Mouse (Mus musculus) thymus, postnatal 4 days (tissue): ENCODE measurements around the gene Abcc8.

ENCODE experiments used
- DNase-seq: peaks from one replicate; pipeline ENCODE4 v3.0.0; 2021

The Abcc8 gene

DNA sequence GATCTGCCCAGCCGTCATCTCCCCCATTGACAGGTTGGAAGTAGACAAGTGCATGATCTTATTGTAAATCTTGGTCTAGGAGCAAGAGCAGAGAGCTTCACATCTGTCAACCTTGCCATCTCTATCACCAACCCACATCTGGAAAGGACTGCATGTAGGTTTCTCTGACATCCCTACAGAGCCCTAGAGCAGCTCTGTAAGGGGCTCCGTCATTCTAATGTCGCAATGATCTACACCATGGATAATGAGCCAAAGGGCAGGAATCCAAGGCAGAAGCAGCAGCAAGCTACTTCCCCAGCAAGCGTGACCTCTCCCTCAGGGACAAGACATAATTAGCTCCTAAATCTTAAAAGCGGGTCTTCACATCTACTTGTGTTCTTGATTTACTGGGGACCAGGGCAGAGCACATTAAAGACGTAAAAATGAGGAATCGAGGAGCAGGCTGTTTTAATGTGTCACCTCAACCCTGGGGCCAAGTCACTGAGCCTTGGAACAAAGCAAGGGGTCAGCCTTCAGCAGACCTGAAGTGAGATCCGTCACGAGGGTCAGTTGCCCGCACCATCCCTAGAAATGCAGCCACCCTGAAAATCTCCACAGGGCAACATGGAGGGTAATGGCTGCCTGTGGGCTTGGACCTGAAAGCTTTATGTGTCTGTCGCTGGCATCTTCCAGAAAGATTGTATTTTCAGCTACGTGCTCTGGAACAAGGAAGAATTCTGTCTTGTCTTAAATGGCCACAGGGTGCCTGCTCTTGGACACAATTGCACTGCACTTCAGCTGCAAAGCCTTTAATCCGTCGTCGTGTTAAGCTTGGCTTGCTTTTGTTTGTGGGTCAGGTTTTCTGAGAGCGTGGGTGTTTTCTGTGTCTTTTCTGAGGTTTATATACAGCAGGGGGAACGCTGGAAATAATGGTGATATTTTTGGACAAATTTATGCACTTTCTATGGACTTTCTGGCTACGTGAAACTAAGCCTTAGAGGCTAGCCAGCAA is 25.0 kb downstream of the Abcc8 start:
- no peak for DNase-seq

DNA sequence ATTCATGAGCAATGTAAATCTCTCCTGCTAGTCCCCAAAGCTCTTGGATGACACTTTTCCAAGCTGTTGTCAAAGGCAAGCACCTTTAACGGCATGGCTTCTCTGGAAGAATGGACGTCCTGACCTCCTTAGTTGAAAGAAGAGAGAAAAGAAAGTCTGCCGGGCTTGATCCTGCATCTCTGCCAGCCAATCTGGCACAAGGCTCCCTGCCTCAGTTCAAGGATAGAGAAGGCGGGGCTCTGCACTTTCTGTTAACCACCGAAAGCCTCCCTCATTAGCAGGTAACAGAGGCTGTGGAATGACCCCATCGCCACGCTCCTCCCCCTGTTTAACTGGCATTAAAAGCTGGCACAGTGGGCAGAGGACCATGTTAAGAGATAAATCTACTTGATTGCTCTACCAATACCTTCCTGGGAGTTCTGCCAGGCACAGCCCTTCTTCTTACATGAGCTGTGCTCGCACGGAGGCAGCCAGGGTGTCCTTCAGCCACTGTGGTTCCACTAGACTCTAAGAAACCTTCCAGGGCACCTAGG is 26.9 kb downstream of the Abcc8 start:
- DNase-seq = no peak

DNA sequence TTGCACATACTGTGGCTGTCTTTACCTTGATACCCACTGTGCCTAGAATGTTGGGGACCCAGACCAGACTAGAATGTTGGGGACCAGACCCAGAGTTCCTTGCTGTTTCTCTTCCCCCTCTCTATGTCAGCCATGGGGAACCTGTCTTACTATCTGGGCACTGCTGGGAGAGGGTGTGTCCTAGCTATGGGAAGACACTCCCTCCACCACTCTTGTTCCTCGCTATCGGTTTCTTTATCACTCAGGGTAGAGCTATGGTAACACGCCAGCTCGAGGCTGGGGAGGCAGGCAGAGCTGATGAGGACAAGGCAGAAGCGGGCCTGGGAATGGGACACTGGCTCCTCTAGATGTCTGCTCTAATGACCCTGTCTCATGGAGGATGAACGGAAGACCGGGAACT is 32.4 kb downstream of the Abcc8 start:
- DNase-seq = no peak

DNA sequence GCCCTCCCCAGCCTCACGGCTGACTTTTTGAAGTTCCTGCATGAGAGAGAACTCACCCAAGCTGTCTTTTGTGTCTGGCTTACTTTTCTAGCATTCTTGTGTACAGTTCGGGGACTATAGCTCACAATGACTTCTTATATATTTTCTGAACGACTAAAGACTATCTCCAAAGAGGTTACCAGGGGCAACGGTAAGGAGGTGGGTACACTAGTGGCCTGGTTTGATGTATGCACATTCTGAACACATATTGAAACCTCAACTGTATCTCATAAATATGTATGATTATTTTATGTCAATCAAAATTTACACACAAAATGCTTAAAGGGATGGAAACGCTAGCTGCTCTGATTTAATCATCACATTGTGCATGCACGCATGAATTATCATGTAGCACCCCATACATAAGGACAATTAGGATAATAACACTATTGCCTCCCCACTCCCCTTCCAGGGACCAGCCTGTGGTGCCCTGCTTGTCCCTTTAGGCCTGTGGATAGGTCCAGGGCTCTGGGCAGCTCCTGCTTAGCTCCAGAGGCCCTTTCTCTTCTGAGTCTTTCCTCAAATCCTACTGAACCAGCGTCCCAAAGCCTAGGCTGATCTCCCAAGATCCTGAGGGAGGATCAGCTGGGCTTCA is 33.0 kb downstream of the Abcc8 start:
- no peak for DNase-seq

DNA sequence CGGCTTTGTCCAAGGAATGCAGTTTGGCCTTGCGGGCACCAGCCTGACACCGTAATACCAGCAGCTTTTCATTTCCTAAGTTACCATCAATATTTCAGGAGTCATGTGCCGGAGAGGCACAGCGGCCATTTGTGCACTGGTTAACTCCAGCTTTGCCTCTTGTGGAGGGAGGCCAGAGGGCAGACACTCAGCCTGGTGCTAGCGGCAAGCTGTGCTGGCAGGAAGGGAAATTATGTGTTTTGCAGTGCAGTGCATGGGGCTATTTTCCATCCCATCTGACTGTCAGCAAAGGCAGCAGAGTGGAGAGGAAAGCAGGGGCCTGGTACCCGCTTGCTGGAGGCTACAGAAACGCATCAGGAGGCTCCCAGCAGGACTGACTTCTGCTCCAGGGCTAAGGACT is 35.8 kb downstream of the Abcc8 start:
- no peak for DNase-seq

DNA sequence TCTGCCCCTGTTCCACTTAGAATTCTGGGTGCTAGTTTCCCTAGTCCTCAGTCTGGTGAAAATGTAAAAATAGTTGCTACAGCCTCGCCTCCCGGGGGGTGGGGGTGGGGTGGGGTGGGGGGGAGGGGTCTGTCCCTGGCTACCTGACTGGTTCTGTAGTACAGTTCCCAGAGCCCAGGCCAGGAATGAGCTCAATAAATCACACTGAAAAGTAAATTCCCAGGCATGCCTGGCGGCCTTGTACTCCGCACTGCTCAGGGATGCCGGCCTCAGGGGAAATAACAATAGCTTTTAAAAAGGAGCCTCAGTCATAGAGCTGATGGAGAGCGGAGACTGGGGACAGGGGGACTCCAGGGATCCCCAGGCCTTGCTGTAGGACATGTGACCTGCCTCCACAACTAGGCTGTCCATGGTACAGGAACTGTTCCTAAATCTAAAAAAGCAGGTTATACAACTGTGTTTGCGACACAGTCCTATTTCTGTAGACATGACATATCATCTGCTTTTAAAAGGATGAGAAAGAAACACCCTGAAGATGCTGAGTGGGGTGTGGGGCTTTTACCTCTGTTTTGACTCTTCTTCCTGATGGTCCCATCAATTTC is 41.4 kb downstream of the Abcc8 start:
- no peak for DNase-seq

DNA sequence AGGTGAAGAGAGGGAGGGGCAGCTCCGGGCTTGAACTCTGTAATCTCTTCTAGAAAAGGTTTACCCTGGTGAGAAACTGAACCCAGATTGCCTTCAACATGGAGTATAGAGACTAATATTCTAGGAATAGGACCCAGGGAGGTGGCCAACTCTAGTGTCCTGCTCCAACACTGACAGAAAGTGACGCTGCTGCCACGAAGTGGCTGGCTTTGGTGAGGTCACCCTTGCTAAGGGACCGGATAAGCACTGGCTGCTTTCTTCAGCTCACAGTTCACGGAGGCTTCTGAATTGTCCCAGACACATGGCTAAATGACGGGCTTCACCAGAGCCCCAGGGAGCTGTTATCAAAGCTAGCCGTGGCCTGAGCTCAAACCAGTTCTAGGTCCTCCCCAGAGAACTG is 46.0 kb downstream of the Abcc8 start:
- no peak for DNase-seq

DNA sequence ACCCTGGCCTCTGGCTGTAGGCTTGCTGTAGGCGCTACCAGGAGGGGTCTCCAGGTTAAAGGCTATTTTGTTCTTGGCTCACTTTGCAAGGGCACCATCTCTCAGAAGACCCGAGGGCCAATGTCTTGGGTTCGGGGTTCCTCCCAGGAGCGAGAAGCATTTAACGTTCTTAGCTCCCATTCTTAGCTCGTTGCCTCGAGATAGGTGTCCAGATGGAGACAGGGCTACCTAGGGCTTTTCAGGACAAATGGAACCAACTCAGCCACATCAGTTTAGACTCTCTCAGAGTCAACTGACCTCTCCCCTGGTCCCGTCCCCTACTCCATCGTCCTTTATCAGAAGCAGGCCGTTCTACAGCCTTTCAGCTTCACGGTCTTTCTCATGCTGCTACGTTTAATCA is 47.6 kb downstream of the Abcc8 start:
- no peak for DNase-seq

DNA sequence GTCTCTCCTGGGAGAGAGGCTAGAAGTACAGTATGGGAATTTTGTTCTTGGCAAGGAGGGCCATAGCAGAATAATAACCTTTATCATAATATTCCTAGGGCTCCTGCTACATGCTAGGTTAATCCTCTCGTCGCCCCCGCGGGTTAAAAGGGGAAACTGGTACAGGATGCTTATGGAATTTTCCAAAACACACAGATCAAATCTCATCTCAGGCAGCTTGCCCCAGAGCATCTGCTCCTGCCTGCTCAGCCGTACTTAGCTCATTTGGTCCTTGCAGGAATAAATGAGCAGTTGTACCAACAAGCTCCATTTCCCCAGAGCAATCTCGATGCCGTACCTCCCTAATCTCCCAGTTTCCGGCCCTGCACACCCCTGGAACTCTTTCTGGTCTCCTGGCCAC is 48.0 kb downstream of the Abcc8 start:
- DNase-seq = no peak

DNA sequence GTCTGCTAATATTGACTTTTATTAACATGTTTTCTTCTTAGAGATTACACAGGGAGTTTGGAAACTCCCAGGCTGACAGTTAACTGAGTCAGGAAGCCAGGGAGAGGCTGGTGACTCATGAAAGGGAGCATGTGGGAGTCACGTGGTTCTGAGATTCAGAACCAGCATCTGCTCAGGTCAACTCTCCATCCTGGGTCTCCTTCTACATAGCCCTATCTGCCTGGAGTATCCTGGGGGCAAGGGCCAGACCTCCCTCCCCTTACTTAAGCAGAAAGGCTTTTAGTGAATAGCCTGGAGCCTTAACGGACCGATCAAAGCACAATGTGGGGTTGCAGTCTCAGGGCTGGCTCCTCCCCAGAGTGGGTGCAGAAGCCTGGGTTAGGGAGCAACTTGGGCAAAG is 48.6 kb downstream of the Abcc8 start:
- no peak for DNase-seq

DNA sequence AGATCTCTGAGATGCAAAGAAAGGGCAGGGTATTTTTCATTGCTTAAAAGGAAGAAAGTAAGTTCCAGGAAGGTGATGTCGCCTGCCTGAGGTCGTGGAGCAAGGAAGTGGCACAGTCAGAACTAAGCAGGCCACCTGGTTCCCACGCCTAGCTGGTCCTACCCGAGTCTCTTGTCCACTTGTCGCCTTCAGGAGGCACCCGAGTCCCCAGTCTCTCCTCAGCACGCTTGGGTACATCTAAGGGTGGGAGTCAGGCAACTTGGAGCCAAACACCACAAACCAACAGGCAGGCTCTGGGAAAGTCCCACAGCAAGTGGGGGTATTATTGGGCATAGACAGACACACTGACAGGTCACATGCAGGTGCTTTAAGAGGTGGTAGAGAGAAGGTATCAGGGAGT is 49.1 kb downstream of the Abcc8 start:
- no peak for DNase-seq

DNA sequence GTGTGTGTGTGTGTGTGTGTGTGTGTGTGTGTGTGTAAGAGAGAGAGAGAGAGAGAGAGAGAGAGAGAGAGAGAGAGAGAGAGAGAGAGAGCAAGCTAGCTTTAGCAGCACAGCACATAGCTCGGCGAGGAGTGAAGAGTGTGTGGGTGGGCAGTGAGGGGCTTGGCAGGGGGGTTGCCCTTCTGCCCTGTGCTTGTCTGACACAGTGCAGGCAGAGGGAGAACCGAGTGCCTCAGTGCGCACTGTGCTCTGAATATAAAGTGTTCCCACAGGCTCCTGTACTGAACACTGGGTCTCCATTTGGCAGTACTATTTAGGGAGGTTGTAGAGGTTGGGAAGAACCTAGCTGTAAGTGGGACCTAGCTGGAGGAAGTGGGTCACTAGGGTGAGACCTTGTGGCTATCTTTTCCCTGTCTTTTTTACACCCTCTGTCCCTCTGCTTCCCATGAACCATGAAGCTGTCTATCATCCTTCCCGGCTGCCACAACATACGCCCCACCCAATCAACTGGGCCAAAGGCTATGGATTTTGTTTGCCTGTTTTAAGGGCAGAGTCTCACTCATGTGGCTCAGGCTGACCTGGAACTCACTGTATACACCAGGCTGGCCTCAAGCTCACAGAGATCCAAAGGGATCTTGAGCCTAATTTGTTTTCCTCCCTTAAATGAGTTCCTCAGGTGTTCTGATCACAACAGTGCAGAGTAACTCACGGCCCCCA is 50.2 kb downstream of the Abcc8 start:
- no peak for DNase-seq

DNA sequence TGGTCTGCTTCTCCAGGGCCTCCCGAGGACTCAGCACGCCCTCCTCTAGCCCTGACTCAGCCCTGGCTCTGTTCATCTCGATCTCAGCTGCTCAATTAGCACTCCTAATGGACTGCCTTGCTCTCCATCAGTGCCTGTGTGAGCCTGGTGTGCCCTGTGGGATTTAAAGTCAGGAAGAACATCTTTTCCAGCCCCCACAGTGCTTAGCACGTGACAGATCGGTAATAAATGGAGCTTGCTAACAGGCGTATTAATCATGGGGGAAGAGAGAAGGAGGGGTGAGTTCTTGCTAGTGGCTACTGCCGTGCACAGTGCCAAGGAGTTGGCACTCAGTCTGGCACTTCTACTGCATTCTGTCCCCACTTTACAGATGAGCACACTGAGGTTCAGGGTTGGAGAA is 51.6 kb downstream of the Abcc8 start:
- no peak for DNase-seq

DNA sequence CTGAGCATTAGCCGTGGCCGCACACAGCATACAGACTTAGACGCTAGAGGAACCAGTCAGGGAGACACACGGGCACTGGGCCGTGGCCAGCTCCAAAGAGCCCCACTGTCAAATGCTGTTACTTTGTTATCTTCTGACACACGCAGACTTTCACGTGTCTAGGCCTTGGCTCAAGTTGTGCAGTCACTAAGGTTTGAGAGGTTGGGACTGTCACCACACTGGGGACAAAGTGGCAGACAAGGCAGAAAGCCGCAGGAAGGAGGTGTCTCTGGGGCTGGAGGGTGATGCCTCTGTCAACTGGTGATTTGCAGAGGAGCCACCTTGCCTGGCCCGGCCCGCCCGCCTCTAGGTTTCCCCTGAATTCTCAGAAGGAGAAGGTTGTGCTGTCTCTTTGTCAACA is 54.5 kb downstream of the Abcc8 start:
- no peak for DNase-seq

DNA sequence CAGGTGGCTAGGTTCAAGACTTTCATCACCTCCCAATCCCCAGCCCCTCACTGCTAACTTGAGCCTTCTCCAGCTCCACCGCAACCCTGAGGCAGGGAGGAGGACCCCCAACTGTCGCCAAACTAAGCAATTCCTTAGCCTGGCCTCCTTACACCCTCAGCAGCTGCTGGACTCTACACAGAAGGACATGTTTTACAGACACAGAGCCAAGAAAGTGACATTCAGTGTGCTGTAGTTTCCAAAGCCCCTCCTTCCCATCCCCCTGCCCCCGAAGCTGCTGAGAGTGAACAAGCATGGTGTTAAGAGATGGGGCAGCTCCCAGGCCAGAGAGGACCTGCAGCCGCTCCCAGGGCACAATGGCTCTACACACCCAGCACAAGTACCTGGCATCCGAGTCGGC is 55.4 kb downstream of the Abcc8 start:
- no peak for DNase-seq

DNA sequence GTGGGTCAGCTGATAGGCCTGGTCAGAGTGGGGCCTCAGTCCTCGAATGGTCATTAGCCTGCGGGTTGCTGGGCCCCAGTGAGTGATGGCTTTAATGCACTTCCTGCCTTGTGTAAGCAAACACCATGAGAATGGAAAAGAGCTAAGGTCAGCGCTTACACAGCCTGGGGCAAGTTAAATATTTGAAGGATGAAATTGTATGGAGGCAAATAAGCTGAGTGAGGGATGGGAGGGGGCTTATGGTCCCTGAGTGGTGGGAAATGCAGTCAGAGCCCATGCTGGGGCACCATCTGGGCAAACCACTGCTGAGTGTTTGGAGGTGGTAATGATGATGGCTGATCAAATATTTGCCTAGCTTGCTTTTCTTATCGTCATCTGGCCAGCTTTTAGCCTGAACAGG is 56.9 kb downstream of the Abcc8 start:
- DNase-seq = no peak

DNA sequence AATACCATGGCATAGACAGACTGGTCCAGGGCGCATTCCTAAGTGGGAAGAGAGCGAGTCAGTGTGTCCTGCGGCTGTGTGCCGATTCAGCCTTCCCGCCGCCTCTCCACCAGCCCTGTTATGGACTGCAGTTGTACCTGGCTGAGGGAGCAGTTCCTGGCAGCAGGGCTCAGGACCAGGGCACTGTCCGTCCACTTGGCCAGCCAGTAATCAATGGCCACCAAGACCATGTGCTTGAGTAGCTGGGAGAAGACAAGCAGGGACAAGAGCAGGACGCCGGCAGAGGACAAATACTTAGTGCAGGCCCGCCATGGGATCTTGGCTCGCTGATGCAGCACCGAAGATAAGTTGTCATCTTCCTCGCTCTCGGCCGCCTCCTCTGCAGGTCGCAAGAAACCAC is 62.8 kb downstream of the Abcc8 start:
- DNase-seq = no peak

DNA sequence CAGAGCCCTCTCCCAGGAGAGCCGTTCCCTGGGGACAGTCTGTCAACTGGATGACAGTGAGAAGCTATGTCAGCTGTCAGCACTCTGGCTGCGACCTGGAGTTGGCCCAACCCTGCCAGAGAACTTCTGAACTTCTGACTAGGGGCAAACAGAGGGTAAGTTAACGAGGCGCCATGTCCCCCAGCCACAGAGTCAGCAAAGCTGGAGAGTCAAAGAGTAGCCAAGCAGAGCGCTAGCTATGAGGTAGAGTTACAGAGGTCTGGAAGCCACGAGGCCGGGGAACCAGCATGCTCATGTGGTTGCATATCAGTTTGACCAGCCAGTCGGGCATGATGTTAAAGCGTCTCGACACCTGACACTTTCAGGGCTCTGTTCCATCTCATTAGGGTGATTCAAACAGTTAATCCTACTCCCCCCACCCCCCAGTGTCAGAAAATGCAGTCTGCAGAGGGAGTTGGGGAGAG is 63.7 kb downstream of the Abcc8 start:
- DNase-seq = no peak

DNA sequence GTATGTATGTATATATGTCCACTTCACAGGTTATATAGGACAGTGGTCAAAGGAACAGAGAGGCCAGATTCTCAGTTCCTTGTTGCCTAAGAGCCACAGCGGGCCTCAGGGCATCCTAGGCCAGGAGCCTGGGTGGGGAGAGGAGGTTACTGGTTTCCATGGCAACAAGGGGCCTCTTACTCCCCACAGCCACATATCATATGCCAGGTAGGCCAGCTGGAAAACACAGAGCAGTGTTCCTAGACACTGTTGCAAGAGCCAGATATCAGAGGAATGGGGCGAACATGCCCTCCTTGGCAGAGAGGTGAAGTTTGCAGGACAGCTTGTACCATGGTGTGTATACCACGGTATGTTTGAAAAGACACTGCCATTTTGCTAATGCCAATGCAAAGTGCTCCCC is 66.4 kb downstream of the Abcc8 start:
- DNase-seq = no peak

DNA sequence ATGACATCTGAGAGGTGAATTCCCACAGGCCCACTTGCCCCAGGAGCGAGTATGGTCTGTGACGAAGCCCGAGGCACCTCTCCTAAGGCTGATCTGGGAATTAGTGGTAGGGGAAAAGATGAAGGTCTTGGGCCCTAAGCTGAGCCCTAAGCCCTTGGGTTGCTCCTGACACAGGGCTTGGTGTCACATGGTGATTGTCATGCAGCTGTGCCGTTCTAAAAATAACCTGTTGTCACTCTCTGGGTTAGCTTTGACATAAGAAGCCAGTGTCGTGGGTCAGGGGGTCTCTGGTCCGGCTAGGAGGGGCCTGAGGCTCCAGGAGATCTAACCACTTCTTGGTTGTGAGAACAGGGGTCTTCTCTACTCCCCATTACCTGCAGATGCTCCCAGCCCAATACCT is 67.9 kb downstream of the Abcc8 start:
- no peak for DNase-seq

DNA sequence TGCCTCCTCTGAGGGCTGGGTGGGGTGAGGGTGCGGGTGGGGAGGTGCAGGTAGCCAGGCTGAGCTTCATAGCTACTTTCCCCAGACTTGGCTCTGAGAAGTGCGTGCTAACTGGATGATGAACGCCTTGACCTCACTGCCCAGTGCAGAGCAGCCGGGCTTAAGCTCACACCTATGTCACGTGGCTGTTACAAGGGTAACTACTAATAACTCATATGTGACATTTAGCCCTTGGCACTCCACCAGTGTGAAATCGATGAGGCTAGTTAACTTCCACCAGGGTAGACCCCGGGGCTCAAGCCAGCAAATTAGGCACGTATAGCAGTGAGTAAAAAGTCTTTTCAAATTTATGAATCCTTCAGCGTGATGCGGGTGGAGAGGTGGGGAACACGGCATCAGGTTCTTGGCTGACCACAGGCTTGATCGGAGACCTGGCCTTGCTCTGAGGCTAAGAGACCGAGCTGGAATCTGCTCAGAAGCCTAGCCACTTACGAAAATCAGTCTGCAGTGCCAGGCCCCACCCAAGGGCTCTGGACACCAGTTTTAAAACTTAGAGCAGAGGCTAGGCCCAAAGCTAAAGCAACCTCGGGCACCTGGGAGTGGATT is 68.5 kb downstream of the Abcc8 start:
- DNase-seq = no peak

DNA sequence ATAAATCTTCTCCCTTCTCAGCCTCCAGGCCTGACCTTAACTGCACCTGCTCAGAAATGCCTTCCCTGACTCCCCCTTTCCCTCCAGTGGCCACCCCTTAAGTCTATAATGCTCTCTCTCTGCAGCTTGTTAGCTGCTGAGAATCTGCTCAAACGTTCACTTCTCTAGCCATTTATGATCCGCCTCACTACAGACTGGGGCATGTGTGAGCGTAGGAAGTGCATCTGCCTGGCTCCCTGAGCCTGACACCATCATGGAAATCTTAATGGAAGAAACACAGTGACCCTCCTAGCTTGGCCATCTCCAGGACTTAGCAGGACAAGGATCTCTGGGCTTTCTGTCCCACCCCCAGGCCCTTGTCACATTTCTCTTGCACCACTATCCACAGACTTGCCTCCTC is 69.8 kb downstream of the Abcc8 start:
- DNase-seq = no peak

DNA sequence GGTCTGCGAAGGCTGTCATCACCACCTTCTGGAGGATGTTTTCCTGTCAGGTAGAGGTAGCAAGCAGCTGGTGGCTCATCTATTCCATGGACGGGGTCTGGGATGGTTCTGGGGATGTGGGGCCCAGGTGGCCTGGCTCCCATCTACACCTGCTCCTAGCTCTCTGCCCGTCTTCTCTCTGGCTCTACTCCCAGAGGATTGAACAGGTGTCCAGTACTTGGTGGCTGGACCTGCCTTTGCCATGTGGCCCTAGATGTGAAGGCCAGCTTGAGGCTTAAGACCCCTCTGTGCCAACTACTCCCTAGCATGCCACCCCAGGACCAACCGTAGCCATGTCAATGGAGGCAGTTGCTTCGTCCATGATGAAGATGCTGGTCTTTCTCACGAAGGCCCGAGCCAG is 74.3 kb downstream of the Abcc8 start:
- DNase-seq = no peak
